Mouse (Mus musculus) bone marrow macrophage, adult 2 months (primary cell): ENCODE results near the gene Tango6.

Experiments used
- CTCF ChIP-seq: IDR thresholded peaks from 2 replicates; pipeline ENCODE4 v1.5.1; 2012; ENCODE audit warnings: low read depth, mild to moderate bottlenecking, low read length, moderate library complexity
- POLR2A ChIP-seq: IDR thresholded peaks from 2 replicates; pipeline ENCODE4 v1.6.1; 2012; ENCODE audit warnings: mild to moderate bottlenecking, low read depth, low read length, borderline replicate concordance

GRCm38 (mm10) chr8:106646153-106646552 is 36.7 kb upstream of the Tango6 start:
- TF ChIP-seq POLR2A, result no peak
- no peak for TF ChIP-seq CTCF
